18 mouse cellular contexts compared by ENCODE assay signal in genomic region chr9:31321526-31321925, GRCm38 (mm10). TPM values are rescaled to one million over a fixed set of nuclear protein-coding genes. Genes with fewer than 3 reads are reported as not detected.
DNase-seq lines count a peak whose midpoint lies in the region; ATAC-seq and TF ChIP-seq lines count a peak whose summit lies in the region.
"Had no signal": no experiment of that assay in that cellular context is flagged by ENCODE, and none has a peak within 500 bp of the region (broad histone marks: within the 10 kb centered on the region; RNA-seq: fewer than 3 reads in every experiment).

No protein-coding gene starts in this region.

- no peaks in the 10 kb centered on the region for H3K27me3 ChIP-seq in forebrain, embryonic 10.5 days (ENCODE audit: poor library complexity, severe bottlenecking)
- no peaks in the 10 kb centered on the region for H3K27me3 ChIP-seq in forebrain, embryonic 14.5 days (replicated peaks; ENCODE audit: control insufficient read depth, insufficient read depth, low read length)
- H3K27me3 ChIP-seq in lung, embryonic 15.5 days = no peaks in the 10 kb centered on the region
- H3K27me3 ChIP-seq in embryonic facial prominence, embryonic 15.5 days = no peaks in the 10 kb centered on the region
- H3K27me3 ChIP-seq in stomach, postnatal 0 days (ENCODE audit: control insufficient read depth, insufficient read depth, low read length) = no peaks in the 10 kb centered on the region
- H3K27me3 ChIP-seq: heart, embryonic 15.5 days; hindbrain, embryonic 12.5 days; intestine, embryonic 15.5 days; kidney, embryonic 15.5 days; limb, embryonic 13.5 days; midbrain, embryonic 15.5 days had no signal

- TF ChIP-seq CTCF in stomach, postnatal 0 days (IDR thresholded peaks at IDR 0.05; ENCODE audit: low read depth) = no peak

- H3K36me3 ChIP-seq in forebrain, embryonic 10.5 days (replicated peaks) = peaks cover 6% of the 10 kb centered on the region; the same call in 1 of the 2 replicates
- no peaks in the 10 kb centered on the region for H3K36me3 ChIP-seq in forebrain, embryonic 14.5 days (ENCODE audit: control insufficient read depth, insufficient read depth, low read length)
- H3K36me3 ChIP-seq in lung, embryonic 15.5 days = no peaks in the 10 kb centered on the region
- 0 out of 2 replicates have a peak, but pooled peaks cover 9% of the 10 kb centered on the region for H3K36me3 ChIP-seq in embryonic facial prominence, embryonic 15.5 days
- no peaks in the 10 kb centered on the region for H3K36me3 ChIP-seq in stomach, postnatal 0 days (ENCODE audit: control insufficient read depth, insufficient read depth, low read length)
- H3K36me3 ChIP-seq: heart, embryonic 15.5 days; hindbrain, embryonic 12.5 days; intestine, embryonic 15.5 days; kidney, embryonic 15.5 days; midbrain, embryonic 15.5 days had no signal

- peak; percentile 59 for TF ChIP-seq EP300 in stomach, postnatal 0 days (optimal IDR thresholded peaks at IDR 0.05)

- H3K9me3 ChIP-seq in forebrain, embryonic 10.5 days = no peaks in the 10 kb centered on the region
- no peaks in the 10 kb centered on the region for H3K9me3 ChIP-seq in forebrain, embryonic 14.5 days (replicated peaks; ENCODE audit: control insufficient read depth, low read length)
- H3K9me3 ChIP-seq in lung, embryonic 15.5 days = no peaks in the 10 kb centered on the region
- no peaks in the 10 kb centered on the region for H3K9me3 ChIP-seq in embryonic facial prominence, embryonic 15.5 days (replicated peaks)
- H3K9me3 ChIP-seq in stomach, postnatal 0 days (ENCODE audit: control insufficient read depth, low read length) = no peaks in the 10 kb centered on the region
- H3K9me3 ChIP-seq: heart, embryonic 15.5 days; hindbrain, embryonic 12.5 days; intestine, embryonic 15.5 days; kidney, embryonic 15.5 days; limb, embryonic 13.5 days; midbrain, embryonic 15.5 days had no signal

- no peak overlapping the region for H3K9ac ChIP-seq in forebrain, embryonic 14.5 days (ENCODE audit: low read length)
- no peak overlapping the region for H3K9ac ChIP-seq in lung, embryonic 15.5 days
- no peak overlapping the region for H3K9ac ChIP-seq in embryonic facial prominence, embryonic 15.5 days
- no peak overlapping the region for H3K9ac ChIP-seq in stomach, postnatal 0 days (ENCODE audit: low read length)
- H3K9ac ChIP-seq: heart, embryonic 15.5 days; hindbrain, embryonic 12.5 days; intestine, embryonic 15.5 days; kidney, embryonic 15.5 days; limb, embryonic 13.5 days; midbrain, embryonic 15.5 days had no signal

- peaks cover 42% of the 10 kb centered on the region for H3K4me1 ChIP-seq in forebrain, embryonic 10.5 days
- peaks cover 5% of the 10 kb centered on the region; the same call in 1 of the 2 replicates for H3K4me1 ChIP-seq in forebrain, embryonic 14.5 days (ENCODE audit: control insufficient read depth, insufficient read depth, low read length)
- H3K4me1 ChIP-seq in lung, embryonic 15.5 days = peaks cover 11% of the 10 kb centered on the region; the same call in 1 of the 2 replicates
- H3K4me1 ChIP-seq in embryonic facial prominence, embryonic 15.5 days = peaks cover 15% of the 10 kb centered on the region
- H3K4me1 ChIP-seq in stomach, postnatal 0 days (replicated peaks; ENCODE audit: control insufficient read depth, insufficient read depth) = no peaks in the 10 kb centered on the region
- H3K4me1 ChIP-seq: intestine, embryonic 15.5 days had no signal

- H3K4me2 ChIP-seq in forebrain, embryonic 14.5 days (ENCODE audit: low read length) = no peak overlapping the region
- H3K4me2 ChIP-seq in lung, embryonic 15.5 days = no peak overlapping the region
- H3K4me2 ChIP-seq in embryonic facial prominence, embryonic 15.5 days (replicated peaks) = no peak overlapping the region
- H3K4me2 ChIP-seq in stomach, postnatal 0 days (replicated peaks; ENCODE audit: low read depth) = no peak overlapping the region
- H3K4me2 ChIP-seq: heart, embryonic 15.5 days; hindbrain, embryonic 12.5 days; intestine, embryonic 15.5 days; kidney, embryonic 15.5 days; limb, embryonic 13.5 days; midbrain, embryonic 15.5 days had no signal

- 53% methylated on average over 4 of the region's 4 CpGs for WGBS in forebrain, embryonic 10.5 days
- WGBS in forebrain, embryonic 14.5 days = 25% methylated on average over 4 of the region's 4 CpGs
- WGBS in lung, embryonic 15.5 days = 31% methylated on average over 4 of the region's 4 CpGs
- 35% methylated on average over 4 of the region's 4 CpGs for WGBS in embryonic facial prominence, embryonic 15.5 days
- 34% methylated on average over 4 of the region's 4 CpGs for WGBS in stomach, postnatal 0 days

- peak overlapping the region; percentile 68 for H3K27ac ChIP-seq in forebrain, embryonic 10.5 days
- H3K27ac ChIP-seq in forebrain, embryonic 14.5 days (ENCODE audit: low read depth, low read length) = no peak overlapping the region
- H3K27ac ChIP-seq in lung, embryonic 15.5 days = peak overlapping the region; percentile 32
- H3K27ac ChIP-seq in embryonic facial prominence, embryonic 15.5 days (replicated peaks) = 0 out of 2 replicates have a peak overlapping the region, but pooled peaks have one; percentile 30
- H3K27ac ChIP-seq in stomach, postnatal 0 days (replicated peaks) = peak overlapping the region; percentile 77
- H3K27ac ChIP-seq: heart, embryonic 15.5 days; hindbrain, embryonic 12.5 days; intestine, embryonic 15.5 days; kidney, embryonic 15.5 days; limb, embryonic 13.5 days; macrophage; midbrain, embryonic 15.5 days had no signal

- ATAC-seq in forebrain, embryonic 14.5 days = no peak
- ATAC-seq in lung, embryonic 15.5 days (ENCODE audit: borderline replicate concordance, extremely low read depth, low FRiP score, low TSS enrichment) = no peak
- ATAC-seq in embryonic facial prominence, embryonic 15.5 days (ENCODE audit: insufficient number of reproducible peaks, low FRiP score, low TSS enrichment, low read depth) = no peak
- ATAC-seq in stomach, postnatal 0 days (ENCODE audit: low FRiP score, low TSS enrichment) = peak; percentile 43; the same call in 1 of the 2 replicates
- ATAC-seq: intestine, embryonic 15.5 days; midbrain, embryonic 15.5 days had no signal

- H3K4me3 ChIP-seq in forebrain, embryonic 10.5 days = no peak overlapping the region
- no peak overlapping the region for H3K4me3 ChIP-seq in forebrain, embryonic 14.5 days (ENCODE audit: low read depth, low read length)
- H3K4me3 ChIP-seq in lung, embryonic 15.5 days = no peak overlapping the region
- H3K4me3 ChIP-seq in embryonic facial prominence, embryonic 15.5 days (replicated peaks) = no peak overlapping the region
- H3K4me3 ChIP-seq in stomach, postnatal 0 days (ENCODE audit: low read depth, low read length) = no peak overlapping the region
- H3K4me3 ChIP-seq: heart, embryonic 15.5 days; hindbrain, embryonic 12.5 days; intestine, embryonic 15.5 days; kidney, embryonic 15.5 days; limb, embryonic 13.5 days; midbrain, embryonic 15.5 days had no signal

- no peak for DNase-seq in forebrain, embryonic 10.5 days (ENCODE audit: extremely low spot score, low spot score)
- no peak for DNase-seq in forebrain, embryonic 14.5 days (ENCODE audit: low spot score)
- DNase-seq in lung, postnatal 4 days = no peak
- no peak for DNase-seq in stomach, postnatal 0 days (ENCODE audit: low spot score)
- DNase-seq in frontal cortex, adult 2 months (ENCODE audit: extremely low spot score in 1 of 2, low spot score in 1 of 2) = no peak
- no peak for DNase-seq in left cerebral cortex, adult 18-20 months (ENCODE audit: low spot score in 2 of 2)
- DNase-seq: cerebellum, adult 11 months; right cerebral cortex, postnatal 25 days; thymus, adult 2 months had no signal

RNA-seq across cellular contexts. Expression of gene Prdm10, which starts 41.2 kb away (rescaled TPM):
- polyA plus RNA-seq in forebrain, embryonic 10.5 days (2016; fragmentation: Nextera tagmentation; extraction: Ambion mirVana) = 8.2 and 8.9 TPM in 2 replicates
- polyA plus RNA-seq in forebrain, embryonic 14.5 days (2014; fragmentation: Nextera tagmentation; extraction: Ambion mirVana) = 7.3 and 9.7 TPM in 2 replicates
- 3.9 and 4.6 TPM in 2 replicates for polyA plus RNA-seq in lung, embryonic 15.5 days (2015; fragmentation: Nextera tagmentation; extraction: Ambion mirVana)
- polyA plus RNA-seq in embryonic facial prominence, embryonic 15.5 days (2015; fragmentation: Nextera tagmentation; extraction: Ambion mirVana) = 4.4 and 5.4 TPM in 2 replicates
- 1.1 and 1.2 TPM in 2 replicates for polyA plus RNA-seq in stomach, postnatal 0 days (2015; fragmentation: Nextera tagmentation; extraction: Ambion mirVana)
- 20.5 and 21.2 TPM in 2 replicates for polyA plus RNA-seq in frontal cortex, adult 2 months (2012; rRNA removed)
- 10 to 100 TPM; 20.4 to 20.7 TPM for total RNA-seq in left cerebral cortex, adult 18-20 months (2021)
